Comparison of ENCODE assay signal across 22 mouse cellular contexts in genomic region chr11:94198405-94199146, GRCm38 (mm10). TPM values are rescaled to one million over a fixed set of nuclear protein-coding genes. Genes with fewer than 3 reads are reported as not detected.
DNase-seq lines count a peak whose midpoint lies in the region; ATAC-seq and TF ChIP-seq lines count a peak whose summit lies in the region.
"Had no signal": no experiment of that assay in that cellular context is flagged by ENCODE, and none has a peak within 500 bp of the region (broad histone marks: within the 10 kb centered on the region; RNA-seq: fewer than 3 reads in every experiment).

No protein-coding gene starts in this region.

- TF ChIP-seq POLR2A in small intestine, adult 2 months (IDR thresholded peaks at IDR 0.05; ENCODE audit: low read depth, low read length): no peak

- TF ChIP-seq CTCF in small intestine, adult 2 months (IDR thresholded peaks at IDR 0.05; ENCODE audit: extremely low read depth, insufficient read length, insufficient replicate concordance, low read depth, low read length): no peak

- H3K27ac ChIP-seq in midbrain, embryonic 11.5 days (ENCODE audit: low read depth, low read length): no peak overlapping the region
- no peak overlapping the region for H3K27ac ChIP-seq in midbrain, embryonic 16.5 days (ENCODE audit: low read length)
- H3K27ac ChIP-seq in small intestine, adult 2 months (ENCODE audit: insufficient read depth, low read depth, low read length): peak overlapping the region; percentile 94
- H3K27ac ChIP-seq: embryonic facial prominence, embryonic 15.5 days; forebrain, embryonic 10.5 days; heart, embryonic 15.5 days; hindbrain, embryonic 13.5 days had no signal

- no peaks in the 10 kb centered on the region for H3K9me3 ChIP-seq in midbrain, embryonic 11.5 days (ENCODE audit: control insufficient read depth, low read length)
- no peaks in the 10 kb centered on the region for H3K9me3 ChIP-seq in midbrain, embryonic 16.5 days (replicated peaks; ENCODE audit: control insufficient read depth, low read length, poor library complexity, severe bottlenecking)
- H3K9me3 ChIP-seq: embryonic facial prominence, embryonic 15.5 days; forebrain, embryonic 10.5 days; heart, embryonic 15.5 days; hindbrain, embryonic 13.5 days had no signal

- 93% methylated on average over 7 of the region's 7 CpGs for WGBS in midbrain, embryonic 11.5 days
- WGBS in midbrain, embryonic 16.5 days: 83% methylated on average over 7 of the region's 7 CpGs
- whole genome bisulfite sequencing in small intestine, adult 2 months: 56% methylated on average over 7 of the region's 7 CpGs

- intact Hi-C loops in left cerebral cortex, postnatal 4 days (cut with DNase I): no loop called here

- DNase-seq in adrenal gland, postnatal 10 days: peak; percentile 50
- no peak for DNase-seq in adrenal gland, postnatal 25 days
- DNase-seq in midbrain, embryonic 11.5 days (ENCODE audit: low spot score, missing footprints): peak; percentile 14
- DNase-seq in lung, adult 18-20 months: no peak
- no peak for DNase-seq in left cerebral cortex, postnatal 4 days
- DNase-seq: cerebellum, adult 18-20 months; cerebellum, postnatal 10 days; embryo, embryonic 11 days; gastrocnemius, postnatal 36 days; heart, adult 18-20 months; heart, postnatal 14 days had no signal

- H3K4me1 ChIP-seq in midbrain, embryonic 11.5 days (ENCODE audit: control insufficient read depth, insufficient read depth, low read length): no peaks in the 10 kb centered on the region
- H3K4me1 ChIP-seq in midbrain, embryonic 16.5 days (ENCODE audit: control insufficient read depth, insufficient read depth, low read length): no peaks in the 10 kb centered on the region
- peaks cover 55% of the 10 kb centered on the region for H3K4me1 ChIP-seq in small intestine, adult 2 months (ENCODE audit: control insufficient read depth, insufficient read depth, insufficient read length, low read length)
- H3K4me1 ChIP-seq: embryonic facial prominence, embryonic 15.5 days had no signal

- no peaks in the 10 kb centered on the region for H3K36me3 ChIP-seq in midbrain, embryonic 11.5 days (ENCODE audit: control insufficient read depth, insufficient read depth, low read length)
- H3K36me3 ChIP-seq in midbrain, embryonic 16.5 days (ENCODE audit: control insufficient read depth, insufficient read depth, low read length): no peaks in the 10 kb centered on the region
- H3K36me3 ChIP-seq in small intestine, adult 2 months (ENCODE audit: control insufficient read depth, insufficient read depth, low read length): no peaks in the 10 kb centered on the region
- H3K36me3 ChIP-seq: embryonic facial prominence, embryonic 15.5 days; forebrain, embryonic 10.5 days; heart, embryonic 15.5 days; hindbrain, embryonic 13.5 days had no signal

- no peaks in the 10 kb centered on the region for H3K27me3 ChIP-seq in midbrain, embryonic 11.5 days (ENCODE audit: control insufficient read depth, insufficient read depth, low read length)
- no peaks in the 10 kb centered on the region for H3K27me3 ChIP-seq in midbrain, embryonic 16.5 days (ENCODE audit: control insufficient read depth, insufficient read depth, low read depth, low read length)
- H3K27me3 ChIP-seq in small intestine, adult 2 months (ENCODE audit: control insufficient read depth, insufficient read depth, low read length): no peaks in the 10 kb centered on the region
- H3K27me3 ChIP-seq: embryonic facial prominence, embryonic 15.5 days; heart, embryonic 15.5 days; hindbrain, embryonic 13.5 days had no signal

- H3K4me3 ChIP-seq in midbrain, embryonic 11.5 days (ENCODE audit: low read depth, low read length): no peak overlapping the region
- H3K4me3 ChIP-seq in midbrain, embryonic 16.5 days (ENCODE audit: low read depth, low read length): no peak overlapping the region
- H3K4me3 ChIP-seq in small intestine, adult 2 months (ENCODE audit: low read depth, low read length): no peak overlapping the region
- H3K4me3 ChIP-seq: embryonic facial prominence, embryonic 15.5 days; erythroblast, embryonic 14.5 days; forebrain, embryonic 10.5 days; heart, embryonic 15.5 days; hindbrain, embryonic 13.5 days had no signal

- no peak for ATAC-seq in midbrain, embryonic 11.5 days (ENCODE audit: low FRiP score)
- ATAC-seq in midbrain, embryonic 16.5 days: no peak
- ATAC-seq in granulocyte monocyte progenitor cell, adult 5-6 weeks (replicated peaks; ENCODE audit: poor library complexity, severe bottlenecking): peak; percentile 88
- ATAC-seq: forebrain, embryonic 14.5 days had no signal

- no peak overlapping the region for H3K4me2 ChIP-seq in midbrain, embryonic 11.5 days
- no peak overlapping the region for H3K4me2 ChIP-seq in midbrain, embryonic 16.5 days (ENCODE audit: low read length)
- H3K4me2 ChIP-seq: embryonic facial prominence, embryonic 15.5 days; heart, embryonic 11.5 days; heart, embryonic 15.5 days; hindbrain, embryonic 13.5 days had no signal

- H3K9ac ChIP-seq in midbrain, embryonic 11.5 days (ENCODE audit: low read length): no peak overlapping the region
- no peak overlapping the region for H3K9ac ChIP-seq in midbrain, embryonic 16.5 days (ENCODE audit: low read depth, low read length)
- H3K9ac ChIP-seq: embryonic facial prominence, embryonic 15.5 days; heart, embryonic 15.5 days; hindbrain, embryonic 13.5 days had no signal

RNA-seq across cellular contexts. Expression of gene Tob1, which starts 12.7 kb away (rescaled TPM):
- 100 to 1,000 TPM; 111 to 183 TPM for total RNA-seq in adrenal gland, postnatal 10 days (2021)
- total RNA-seq in adrenal gland, postnatal 25 days (2021): 245 and 267 TPM in 2 replicates
- 33.1 and 33.5 TPM in 2 replicates for polyA plus RNA-seq in midbrain, embryonic 11.5 days (2014; fragmentation: Nextera tagmentation; extraction: Ambion mirVana)
- polyA plus RNA-seq in midbrain, embryonic 16.5 days (2015; fragmentation: Nextera tagmentation; extraction: Ambion mirVana): 28.1 and 28.6 TPM in 2 replicates
- total RNA-seq in granulocyte monocyte progenitor cell, adult 5-6 weeks (2014; fragmentation: Nextera tagmentation): 2.9 and 4.5 TPM in 2 replicates
- 1.1 and 4.9 TPM in 2 replicates for total RNA-seq in granulocyte monocyte progenitor cell, adult 5-6 weeks (2017)
- polyA plus RNA-seq in small intestine, adult 2 months (2012; rRNA removed): 80.2 and 180 TPM in 2 replicates
- total RNA-seq in left cerebral cortex, postnatal 4 days (2021): 10 to 100 TPM; 27.3 to 28.3 TPM

RNA-seq across cellular contexts. Expression of gene Wfikkn2, which starts 47.2 kb away (rescaled TPM):
- total RNA-seq in adrenal gland, postnatal 10 days (2021): 1 to 10 TPM in 1 of 2 experiments, under 1 TPM in 1; 0.63 to 1.1 TPM
- 0.39 TPM in 1 of 2 replicates, not detected in the other for total RNA-seq in adrenal gland, postnatal 25 days (2021)
- polyA plus RNA-seq in midbrain, embryonic 11.5 days (2014; fragmentation: Nextera tagmentation; extraction: Ambion mirVana): 1.7 and 1.8 TPM in 2 replicates
- polyA plus RNA-seq in midbrain, embryonic 16.5 days (2015; fragmentation: Nextera tagmentation; extraction: Ambion mirVana): 4.1 and 5.0 TPM in 2 replicates
- not detected in 2 replicates for total RNA-seq in granulocyte monocyte progenitor cell, adult 5-6 weeks (2014; fragmentation: Nextera tagmentation)
- 0.09 TPM in 1 of 2 replicates, not detected in the other for total RNA-seq in granulocyte monocyte progenitor cell, adult 5-6 weeks (2017)
- 0.55 and 0.82 TPM in 2 replicates for polyA plus RNA-seq in small intestine, adult 2 months (2012; rRNA removed)
- 1 to 10 TPM; 1.0 to 1.8 TPM for total RNA-seq in left cerebral cortex, postnatal 4 days (2021)
- total RNA-seq: MEL had no signal
- polyA plus RNA-seq: erythroblast, embryonic 14.5 days had no signal

Comparison
In these comparisons a context has a peak if more than half of its experiments do, and no peak if none do; other contexts are left out.
1. DNase-seq: peak in adrenal gland, postnatal 10 days (single experiment) and midbrain, embryonic 11.5 days (single experiment); none in adrenal gland, postnatal 25 days (single experiment), lung, adult 18-20 months (0 of 2) and left cerebral cortex, postnatal 4 days (single experiment).
2. RNA of gene Tob1, which starts 12.7 kb away (total RNA-seq): 245 to 267 TPM in adrenal gland, postnatal 25 days, 111 to 183 TPM in adrenal gland, postnatal 10 days and 27.3 to 28.3 TPM in left cerebral cortex, postnatal 4 days; 1.1 to 4.9 TPM in granulocyte monocyte progenitor cell, adult 5-6 weeks; every median in the first group is over 4 times any median in the second.